Mouse (Mus musculus) kidney, postnatal 0 days (tissue): ENCODE measurements around the gene Wdr6. TPM values are rescaled to one million over a fixed set of nuclear protein-coding genes. Genes with fewer than 3 reads are reported as not detected.
"Not testable (repeated sequence)": the region's sequence is repeated elsewhere in the genome, so short reads cannot be mapped to it uniquely, and the experiment has no call there.

Experiments
- ATAC-seq: fragments of 200-750 bp; cut with Nextera tagmentation; replicated peaks from 2 replicates; pipeline ENCODE4 v1.8.0; 2017; ENCODE audit warnings: low read depth, moderate number of reproducible peaks, moderate TSS enrichment, moderate library complexity; ENCODE audit not compliant: low FRiP score
- DNase-seq: peaks from one replicate; pipeline ENCODE4 v3.0.0-alpha.2; 2016; ENCODE audit warnings: low spot score
- H3K27ac ChIP-seq: fragments of 300-500 bp; sonication (generic); 2 replicates; pipeline ENCODE4 v1.5.1; 2014; ENCODE audit warnings: mild to moderate bottlenecking
- H3K27me3 ChIP-seq: fragments of 300-500 bp; sonication (generic); 2 replicates; pipeline ENCODE4 v1.6.1; 2014; ENCODE audit warnings: low read length, mixed read lengths; ENCODE audit not compliant: insufficient read depth
- H3K36me3 ChIP-seq: fragments of 300-500 bp; sonication (generic); 2 replicates; pipeline ENCODE4 v1.6.1; 2014; ENCODE audit warnings: low read length, mixed read lengths; ENCODE audit not compliant: insufficient read depth
- H3K4me1 ChIP-seq: fragments of 300-500 bp; sonication (generic); replicated peaks from 2 replicates; pipeline ENCODE4 v1.6.1; 2014; ENCODE audit warnings: antibody characterized with exemption, low read length, mixed read lengths; ENCODE audit not compliant: insufficient read depth
- H3K4me2 ChIP-seq: fragments of 300-500 bp; sonication (generic); 2 replicates; pipeline ENCODE4 v1.6.1; 2014; ENCODE audit warnings: mild to moderate bottlenecking, low read length, moderate library complexity, mixed read lengths
- H3K4me3 ChIP-seq: fragments of 300-500 bp; sonication (generic); replicated peaks from 2 replicates; pipeline ENCODE4 v1.5.1; 2014; ENCODE audit warnings: low read depth, low read length
- H3K9ac ChIP-seq: fragments of 300-500 bp; sonication (generic); 2 replicates; pipeline ENCODE4 v1.6.1; 2014; ENCODE audit warnings: low read depth, low read length
- H3K9me3 ChIP-seq: fragments of 300-500 bp; sonication (generic); replicated peaks from 2 replicates; pipeline ENCODE4 v1.6.1; 2016; ENCODE audit warnings: low read length, inconsistent platforms, mixed read lengths
- CTCF ChIP-seq: IDR thresholded peaks from 2 replicates; pipeline ENCODE4 v1.5.1; 2016; ENCODE audit warnings: antibody characterized with exemption, low read depth, mild to moderate bottlenecking, moderate library complexity
- WGBS: fragments of 180-500 bp; shearing (Covaris S2); extraction: QIAGEN DNeasy Blood & Tissue Kit; methylation state at CpG from one replicate; pipeline ENCODE4 v1.1.7; 2014; 5-methylcytosine and 5-hydroxymethylcytosine counted together
- polyA plus RNA-seq: library from polyadenylated mRNA; unstranded; fragments of >200 nt; fragmentation: Nextera tagmentation; extraction: Ambion mirVana; gene quantifications from 2 replicates; pipeline ENCODE4 v1.2.1, GENCODE M21; 2015

The Wdr6 gene
- 67.6 and 75.9 TPM in 2 replicates for polyA plus RNA-seq

DNA sequence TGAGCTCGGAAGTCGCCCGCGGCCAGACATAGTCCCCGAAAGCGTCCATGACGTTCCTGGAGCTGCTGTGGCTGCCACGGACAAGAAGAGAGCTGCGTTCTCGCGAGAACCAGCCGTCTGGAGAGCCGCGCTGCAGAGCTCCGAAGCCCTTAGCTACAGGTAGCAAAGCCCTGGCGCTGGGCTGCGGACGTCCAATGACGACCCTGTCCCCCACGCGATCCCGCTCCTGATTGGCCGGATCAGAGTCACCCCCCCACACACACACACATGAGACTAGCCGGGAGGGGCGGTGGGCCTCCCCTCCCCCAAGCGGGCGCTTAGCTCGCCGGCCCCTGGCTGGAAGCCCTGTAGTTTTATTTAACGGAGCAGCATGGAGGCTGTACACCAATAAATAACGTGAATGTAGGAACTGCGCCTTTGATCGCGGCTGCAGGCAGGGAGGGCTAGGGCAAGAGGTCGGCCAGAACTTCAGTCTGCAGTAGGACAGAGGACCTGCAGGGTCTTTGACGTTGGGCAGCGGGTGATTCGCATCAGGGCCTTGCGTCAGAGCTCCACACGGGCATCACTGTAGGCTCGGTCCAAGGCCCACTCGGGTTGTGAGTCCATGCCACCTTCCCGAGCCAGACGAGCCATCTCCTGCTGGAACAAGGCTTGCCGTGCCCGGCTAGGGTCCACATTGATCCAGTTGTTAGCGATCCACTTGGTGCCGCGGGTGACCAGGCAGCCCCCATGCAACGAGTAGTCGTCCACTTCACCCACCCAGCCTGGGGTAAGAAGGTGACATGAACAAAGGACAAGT is at the start of gene Wdr6:
Gene Wdr6, minus strand, starts transcription at position 195 of the 799 bp plus-strand sequence.
- ATAC-seq (peak; percentile 94), DNase-seq (peak; percentile 98)
- Histone ChIP-seq H3K9ac (peak within 1 kb of the TSS; percentile 88), H3K27ac (peak within 1 kb of the TSS; percentile 90), H3K4me1 (peaks cover 11% of the 10 kb centered on the region; the same call in 1 of the 2 replicates), H3K36me3 (0 out of 2 replicates have a peak, but pooled peaks cover 8% of the 10 kb centered on the region), H3K4me2 (peak within 1 kb of the TSS; percentile 84), H3K4me3 (peak within 1 kb of the TSS; percentile 74), H3K9me3 (no peaks in the 10 kb centered on the region), H3K27me3 (no peaks in the 10 kb centered on the region)
- peak; percentile 3; the same call in 1 of the 2 replicates for TF ChIP-seq CTCF
- 3% methylated on average over 51 of the region's 51 CpGs for WGBS

DNA sequence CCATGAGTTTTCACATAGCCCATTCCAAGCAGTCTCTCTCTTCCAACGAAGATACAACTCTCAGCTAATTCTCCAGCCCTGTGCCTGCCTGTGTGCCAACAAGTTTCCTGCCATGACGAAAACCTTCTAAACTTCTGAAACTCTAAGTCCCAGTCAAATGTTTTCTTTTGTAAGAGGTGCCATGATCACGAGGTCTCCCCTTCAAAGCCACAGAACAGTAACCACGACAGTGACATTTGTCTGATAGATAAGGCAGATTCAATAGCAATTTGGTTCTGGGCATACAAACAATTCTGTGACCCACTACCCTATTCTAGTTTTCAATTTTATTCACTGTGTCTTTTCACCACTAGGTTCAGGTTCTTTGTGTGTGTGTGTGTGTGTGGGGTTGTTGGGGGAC is 49.6 kb upstream of the Wdr6 start:
- TF ChIP-seq CTCF: no peak
- Histone ChIP-seq H3K4me2 (no peak overlapping the region), H3K4me1 (no peaks in the 10 kb centered on the region), H3K27ac (no peak overlapping the region), H3K27me3 (no peaks in the 10 kb centered on the region), H3K36me3 (peaks cover 14% of the 10 kb centered on the region; the same call in 1 of the 2 replicates), H3K9ac (no peak overlapping the region), H3K4me3 (no peak overlapping the region), H3K9me3 (no peaks in the 10 kb centered on the region)
- DNase-seq (no peak), ATAC-seq (no peak)
- 82% methylated on average over 4 of the region's 4 CpGs for WGBS

DNA sequence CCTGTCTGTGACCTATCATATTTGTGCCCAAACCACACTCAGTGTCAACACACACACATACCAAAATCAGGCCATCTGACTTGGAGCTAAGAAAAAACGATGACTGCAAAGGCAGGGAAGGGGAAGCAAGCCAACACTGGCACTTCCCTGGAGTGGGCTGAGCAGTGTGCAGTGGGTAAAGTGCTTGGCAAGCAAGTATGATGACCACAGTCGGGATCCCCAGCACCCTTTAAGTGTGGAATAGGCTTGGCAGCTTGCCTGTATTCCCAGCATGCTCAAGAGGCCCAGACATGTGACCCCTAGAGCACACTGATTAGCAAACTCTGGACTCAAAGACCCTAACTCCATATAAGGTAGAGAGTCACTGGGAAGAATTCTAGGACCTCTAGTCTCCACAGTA is 48.0 kb upstream of the Wdr6 start:
- no peaks in the 10 kb centered on the region for H3K9me3 ChIP-seq
- WGBS: 82% methylated on average over 2 of the region's 2 CpGs
- no peak for ATAC-seq
- H3K27ac ChIP-seq: no peak overlapping the region
- no peak overlapping the region for H3K9ac ChIP-seq
- DNase-seq: no peak
- peaks cover 13% of the 10 kb centered on the region; the same call in 1 of the 2 replicates for H3K36me3 ChIP-seq
- H3K27me3 ChIP-seq: no peaks in the 10 kb centered on the region
- no peak for TF ChIP-seq CTCF
- H3K4me2 ChIP-seq: no peak overlapping the region
- no peak overlapping the region for H3K4me3 ChIP-seq
- no peaks in the 10 kb centered on the region for H3K4me1 ChIP-seq

DNA sequence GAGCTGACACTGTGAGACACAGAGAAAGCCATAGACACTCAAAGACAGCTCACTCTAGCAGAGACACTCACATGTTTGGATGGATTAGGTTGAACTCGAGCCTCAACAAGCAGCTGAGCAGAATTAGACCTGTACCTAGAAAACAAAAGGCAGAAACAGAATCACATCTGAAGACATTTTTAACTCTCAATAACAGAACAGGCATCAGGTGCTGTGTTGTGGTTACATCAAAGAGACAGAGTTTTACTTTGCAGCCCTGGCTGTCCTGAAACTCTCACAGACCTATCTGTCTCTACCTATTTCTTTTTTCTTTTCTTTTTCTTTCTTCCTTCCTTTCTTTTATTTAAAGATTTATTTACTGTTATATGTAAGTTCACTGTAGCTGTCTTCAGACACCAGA is 38.8 kb upstream of the Wdr6 start:
- H3K4me2 ChIP-seq: no peak overlapping the region
- H3K9ac ChIP-seq: no peak overlapping the region
- no peaks in the 10 kb centered on the region for H3K9me3 ChIP-seq
- H3K4me1 ChIP-seq: no peaks in the 10 kb centered on the region
- H3K27ac ChIP-seq: no peak overlapping the region
- H3K36me3 ChIP-seq: peaks cover 32% of the 10 kb centered on the region
- no peak overlapping the region for H3K4me3 ChIP-seq
- ATAC-seq (no peak), DNase-seq (no peak)
- 97% methylated on average over 1 of the region's 1 CpGs for WGBS
- H3K27me3 ChIP-seq: no peaks in the 10 kb centered on the region
- TF ChIP-seq CTCF: no peak

GRCm38 (mm10) chr9:108611488-108611887 is 32.9 kb upstream of the Wdr6 start:
- Histone ChIP-seq H3K4me2 (no peak overlapping the region), H3K27me3 (no peaks in the 10 kb centered on the region), H3K9ac (no peak overlapping the region), H3K4me3 (no peak overlapping the region), H3K9me3 (no peaks in the 10 kb centered on the region), H3K4me1 (no peaks in the 10 kb centered on the region), H3K27ac (no peak overlapping the region), H3K36me3 (peaks cover 61% of the 10 kb centered on the region)
- no peak for TF ChIP-seq CTCF
- DNase-seq (no peak), ATAC-seq (no peak)
- 81% methylated on average over 10 of the region's 10 CpGs for WGBS

DNA sequence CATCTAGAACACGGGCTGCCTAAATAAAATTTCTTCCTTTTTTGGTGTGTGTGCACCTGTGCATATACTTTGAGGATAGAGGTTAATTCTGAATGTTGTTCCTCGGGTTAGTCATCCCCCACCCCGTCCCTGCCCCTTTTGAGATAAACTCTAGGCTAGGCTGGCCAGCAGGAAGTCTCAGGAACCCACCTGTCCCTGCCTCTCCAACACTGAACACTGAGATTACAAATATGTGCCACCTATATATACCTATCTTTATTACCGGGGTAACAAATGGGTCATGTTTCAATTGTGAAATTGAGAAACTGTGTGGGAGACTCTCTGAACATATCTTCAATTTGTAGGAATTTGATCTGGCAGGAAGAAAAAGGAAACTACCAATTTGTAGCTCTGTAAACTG is 30.4 kb upstream of the Wdr6 start:
- TF ChIP-seq CTCF: no peak

GRCm38 (mm10) chr9:108607929-108608328 is 29.4 kb upstream of the Wdr6 start:
- not testable (repeated sequence) for DNase-seq, H3K4me1 ChIP-seq, ATAC-seq, H3K4me2 ChIP-seq, H3K27me3 ChIP-seq, H3K4me3 ChIP-seq, H3K9ac ChIP-seq, H3K27ac ChIP-seq, H3K9me3 ChIP-seq
- peaks cover 58% of the 10 kb centered on the region for H3K36me3 ChIP-seq
- 85% methylated on average over 5 of the region's 5 CpGs for WGBS

More for the DNA sequence above, 30.4 kb upstream of the Wdr6 start:
- no peak overlapping the region for H3K4me3 ChIP-seq
- no peaks in the 10 kb centered on the region for H3K4me1 ChIP-seq
- 87% methylated on average over 4 of the region's 4 CpGs for WGBS
- no peak overlapping the region for H3K4me2 ChIP-seq
- H3K36me3 ChIP-seq: peaks cover 55% of the 10 kb centered on the region
- no peaks in the 10 kb centered on the region for H3K9me3 ChIP-seq
- H3K27me3 ChIP-seq: no peaks in the 10 kb centered on the region
- no peak for ATAC-seq
- no peak overlapping the region for H3K9ac ChIP-seq
- no peak for DNase-seq
- H3K27ac ChIP-seq: no peak overlapping the region
